Mouse (Mus musculus) liver, embryonic 11.5 days (tissue): ENCODE measurements at regions not wholly inside any gene's neighbourhood (a gene's known extent, or its start where the extent isn't known, plus 50 kb on each side); places are given as distances from the start of the nearest gene placed in this dataset.

Experiments used
- ATAC-seq: fragments of 200-750 bp; cut with Nextera tagmentation; replicated peaks from 2 replicates; pipeline ENCODE4 v1.8.0; 2017; ENCODE audit warnings: moderate number of reproducible peaks, mild to moderate bottlenecking, moderate TSS enrichment, moderate library complexity; ENCODE audit not compliant: low FRiP score
- DNase-seq: peaks from one replicate; pipeline ENCODE4 v3.0.0-alpha.2; 2017; ENCODE audit warnings: low spot score
- H3K27ac ChIP-seq: fragments of 300-500 bp; sonication (generic); 2 replicates; pipeline ENCODE4 v1.5.1; 2014; ENCODE audit warnings: mild to moderate bottlenecking, low read depth, low read length, control low read depth
- H3K27me3 ChIP-seq: fragments of 300-500 bp; sonication (generic); replicated peaks from 2 replicates; pipeline ENCODE4 v1.6.1; 2014; ENCODE audit warnings: low read length, mixed read lengths; ENCODE audit not compliant: control insufficient read depth, insufficient read depth
- H3K36me3 ChIP-seq: fragments of 300-500 bp; sonication (generic); 2 replicates; pipeline ENCODE4 v1.6.1; 2014; ENCODE audit warnings: mild to moderate bottlenecking, low read length, moderate library complexity, mixed read lengths; ENCODE audit not compliant: control insufficient read depth, insufficient read depth
- H3K4me1 ChIP-seq: fragments of 300-500 bp; sonication (generic); replicated peaks from 2 replicates; pipeline ENCODE4 v1.6.1; 2014; ENCODE audit warnings: low read length, mixed read lengths; ENCODE audit not compliant: control insufficient read depth, insufficient read depth
- H3K4me2 ChIP-seq: fragments of 300-500 bp; sonication (generic); 2 replicates; pipeline ENCODE4 v1.6.1; 2014; ENCODE audit warnings: mild to moderate bottlenecking, control low read depth, moderate library complexity
- H3K4me3 ChIP-seq: fragments of 300-500 bp; sonication (generic); 2 replicates; pipeline ENCODE4 v1.5.1; 2014; ENCODE audit warnings: low read depth, low read length, control low read depth
- H3K9ac ChIP-seq: fragments of 300-500 bp; sonication (generic); 2 replicates; pipeline ENCODE4 v1.6.1; 2014; ENCODE audit warnings: low read depth, low read length, control low read depth
- H3K9me3 ChIP-seq: fragments of 300-500 bp; sonication (generic); 2 replicates; pipeline ENCODE4 v1.6.1; 2016; ENCODE audit warnings: low read length, inconsistent platforms, mixed read lengths; ENCODE audit not compliant: control insufficient read depth
- whole genome bisulfite sequencing: fragments of 180-500 bp; shearing (Covaris S2); extraction: QIAGEN DNeasy Blood & Tissue Kit; methylation state at CpG from one replicate; pipeline ENCODE4 v1.1.7; 2014; 5-methylcytosine and 5-hydroxymethylcytosine counted together

- 59% methylated on average over 1 of the region's 1 CpGs for WGBS
- DNase-seq (no peak), ATAC-seq (no peak)
- Histone ChIP-seq H3K9ac (no peak overlapping the region), H3K9me3 (no peaks in the 10 kb centered on the region), H3K36me3 (no peaks in the 10 kb centered on the region), H3K4me1 (no peaks in the 10 kb centered on the region), H3K4me3 (no peak overlapping the region), H3K27me3 (no peaks in the 10 kb centered on the region), H3K4me2 (no peak overlapping the region), H3K27ac (no peak overlapping the region)
These were observed 162.2 kb upstream of the Ppargc1a start for GRCm38 (mm10) chr5:51729771-51730170.

- Histone ChIP-seq H3K9me3 (no peaks in the 10 kb centered on the region), H3K27ac (no peak overlapping the region), H3K4me3 (no peak overlapping the region), H3K9ac (no peak overlapping the region), H3K4me1 (no peaks in the 10 kb centered on the region), H3K4me2 (no peak overlapping the region), H3K27me3 (no peaks in the 10 kb centered on the region), H3K36me3 (no peaks in the 10 kb centered on the region)
- ATAC-seq (no peak), DNase-seq (no peak)
These were observed 159.2 kb upstream of the Ppargc1a start for GRCm38 (mm10) chr5:51726762-51727161.

GRCm38 (mm10) chr5:51718911-51719310, 151.4 kb upstream of the Ppargc1a start:
- H3K9me3 ChIP-seq: no peaks in the 10 kb centered on the region
- H3K4me1 ChIP-seq: no peaks in the 10 kb centered on the region
- WGBS: 76% methylated on average over 8 of the region's 8 CpGs
- no peak overlapping the region for H3K4me3 ChIP-seq
- ATAC-seq (no peak), DNase-seq (no peak)
- H3K27ac ChIP-seq: no peak overlapping the region
- no peaks in the 10 kb centered on the region for H3K36me3 ChIP-seq
- no peaks in the 10 kb centered on the region for H3K27me3 ChIP-seq
- no peak overlapping the region for H3K9ac ChIP-seq
- H3K4me2 ChIP-seq: no peak overlapping the region

- no peak for DNase-seq
- no peaks in the 10 kb centered on the region for H3K9me3 ChIP-seq
- no peak for ATAC-seq
- H3K4me1 ChIP-seq: no peaks in the 10 kb centered on the region
- H3K36me3 ChIP-seq: no peaks in the 10 kb centered on the region
- WGBS: 77% methylated on average over 1 of the region's 1 CpGs
- H3K4me3 ChIP-seq: no peak overlapping the region
- no peak overlapping the region for H3K4me2 ChIP-seq
- no peak overlapping the region for H3K27ac ChIP-seq
- no peak overlapping the region for H3K9ac ChIP-seq
- H3K27me3 ChIP-seq: no peaks in the 10 kb centered on the region
These were observed 150.9 kb upstream of the Ppargc1a start for GRCm38 (mm10) chr5:51718451-51718850.

- Histone ChIP-seq H3K36me3 (no peaks in the 10 kb centered on the region), H3K9ac (no peak overlapping the region), H3K27ac (no peak overlapping the region), H3K9me3 (no peaks in the 10 kb centered on the region), H3K27me3 (no peaks in the 10 kb centered on the region), H3K4me1 (no peaks in the 10 kb centered on the region), H3K4me2 (no peak overlapping the region), H3K4me3 (no peak overlapping the region)
- WGBS: 78% methylated on average over 8 of the region's 8 CpGs
- DNase-seq (no peak), ATAC-seq (no peak)
These were observed 144.5 kb upstream of the Ppargc1a start for GRCm38 (mm10) chr5:51711860-51712560.

GRCm38 (mm10) chr5:51710664-51711063, 143.1 kb upstream of the Ppargc1a start:
- DNase-seq: no peak
- no peak overlapping the region for H3K4me3 ChIP-seq
- H3K9ac ChIP-seq: no peak overlapping the region
- WGBS: 72% methylated on average over 4 of the region's 4 CpGs
- no peaks in the 10 kb centered on the region for H3K9me3 ChIP-seq
- H3K4me1 ChIP-seq: no peaks in the 10 kb centered on the region
- no peak for ATAC-seq
- H3K27me3 ChIP-seq: no peaks in the 10 kb centered on the region
- H3K36me3 ChIP-seq: no peaks in the 10 kb centered on the region
- no peak overlapping the region for H3K27ac ChIP-seq
- no peak overlapping the region for H3K4me2 ChIP-seq

GRCm38 (mm10) chr5:51709447-51709991, 142.0 kb upstream of the Ppargc1a start:
- H3K36me3 ChIP-seq: no peaks in the 10 kb centered on the region
- ATAC-seq: no peak
- no peaks in the 10 kb centered on the region for H3K27me3 ChIP-seq
- no peak overlapping the region for H3K9ac ChIP-seq
- H3K4me2 ChIP-seq: no peak overlapping the region
- DNase-seq: no peak
- 73% methylated on average over 6 of the region's 6 CpGs for WGBS
- H3K9me3 ChIP-seq: no peaks in the 10 kb centered on the region
- H3K4me1 ChIP-seq: no peaks in the 10 kb centered on the region
- H3K27ac ChIP-seq: no peak overlapping the region
- no peak overlapping the region for H3K4me3 ChIP-seq

- 83% methylated on average over 4 of the region's 4 CpGs for WGBS
- Histone ChIP-seq H3K4me2 (no peak overlapping the region), H3K9ac (no peak overlapping the region), H3K27ac (no peak overlapping the region), H3K27me3 (no peaks in the 10 kb centered on the region), H3K9me3 (no peaks in the 10 kb centered on the region), H3K4me1 (no peaks in the 10 kb centered on the region), H3K4me3 (no peak overlapping the region), H3K36me3 (no peaks in the 10 kb centered on the region)
- ATAC-seq: no peak
- DNase-seq: no peak
These were observed 112.4 kb upstream of the Ppargc1a start for GRCm38 (mm10) chr5:51679884-51680283.

- Histone ChIP-seq H3K27me3 (no peaks in the 10 kb centered on the region), H3K9me3 (no peaks in the 10 kb centered on the region), H3K27ac (no peak overlapping the region), H3K4me1 (no peaks in the 10 kb centered on the region), H3K9ac (no peak overlapping the region), H3K4me2 (no peak overlapping the region), H3K4me3 (no peak overlapping the region), H3K36me3 (no peaks in the 10 kb centered on the region)
- DNase-seq (no peak), ATAC-seq (no peak)
- 89% methylated on average over 5 of the region's 5 CpGs for WGBS
These were observed 103.7 kb upstream of the Ppargc1a start for GRCm38 (mm10) chr5:51671190-51671589.
